ENCODE assay signal across 19 mouse cellular contexts in the genomic region with DNA sequence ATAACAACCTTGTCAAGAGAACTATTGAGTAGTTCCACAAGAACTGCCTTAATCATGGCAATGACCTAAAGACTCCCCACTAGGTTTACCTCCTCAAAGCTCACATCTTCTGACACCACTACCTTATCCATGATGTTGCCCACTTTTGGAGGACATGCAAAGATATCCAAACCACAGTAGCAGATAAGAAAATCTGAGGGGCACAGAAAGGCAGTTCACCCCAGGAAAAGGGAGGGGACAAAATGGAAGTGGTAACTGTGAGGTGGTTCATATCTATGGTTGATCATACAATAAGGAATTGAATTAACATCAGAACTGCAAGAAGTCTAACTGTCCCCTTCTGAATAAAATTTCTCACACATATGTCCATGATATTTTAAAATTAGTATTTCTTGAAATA. TPM values are rescaled to one million over a fixed set of nuclear protein-coding genes. Genes with fewer than 3 reads are reported as not detected.
"Had no signal": no experiment of that assay in that cellular context is flagged by ENCODE, and none has a peak within 500 bp of the region (broad histone marks: within the 10 kb centered on the region; RNA-seq: fewer than 3 reads in every experiment).

No protein-coding gene starts in this region.

- H3K9me3 ChIP-seq: neural tube, embryonic 13.5 days; neural tube, embryonic 15.5 days; stomach, embryonic 15.5 days had no signal

- H3K4me1 ChIP-seq: neural tube, embryonic 13.5 days; neural tube, embryonic 15.5 days; stomach, embryonic 15.5 days had no signal

- H3K27me3 ChIP-seq: neural tube, embryonic 13.5 days; neural tube, embryonic 15.5 days; stomach, embryonic 15.5 days had no signal

- H3K36me3 ChIP-seq: neural tube, embryonic 13.5 days; neural tube, embryonic 15.5 days; stomach, embryonic 15.5 days had no signal

- H3K4me3 ChIP-seq: neural tube, embryonic 13.5 days; neural tube, embryonic 15.5 days; stomach, embryonic 15.5 days had no signal

- H3K9ac ChIP-seq: neural tube, embryonic 13.5 days; neural tube, embryonic 15.5 days; stomach, embryonic 15.5 days had no signal

- DNase-seq: retina, postnatal 1 day; right cerebral cortex, adult 18-20 months; right cerebral cortex, postnatal 14 days; right cerebral cortex, postnatal 25 days; right cerebral cortex, postnatal 4 days; spleen, adult 18-20 months; thymus, adult 18-20 months; thymus, adult 2 months; thymus, postnatal 14 days; thymus, postnatal 25 days; thymus, postnatal 36 days; thymus, postnatal 4 days had no signal

- H3K27ac ChIP-seq: neural tube, embryonic 13.5 days; neural tube, embryonic 15.5 days; stomach, embryonic 15.5 days; stomach, postnatal 0 days had no signal

RNA-seq across cellular contexts. Expression of a gene that starts 29.4 kb away (rescaled TPM):
- polyA plus RNA-seq: small intestine, adult 2 months; spleen, adult 2 months; urinary bladder, adult 2 months had no signal
